ENCODE assay signal across 11 mouse cellular contexts in genomic region chr11:120134847-120135530, GRCm38 (mm10). TPM values are rescaled to one million over a fixed set of nuclear protein-coding genes. Genes with fewer than 3 reads are reported as not detected.
DNase-seq lines count a peak whose midpoint lies in the region; ATAC-seq lines count a peak whose summit lies in the region.
"Had no signal": no experiment of that assay in that cellular context is flagged by ENCODE, and none has a peak within 500 bp of the region (broad histone marks: within the 10 kb centered on the region; RNA-seq: fewer than 3 reads in every experiment).

No protein-coding gene starts in this region.

- peak; percentile 97 for DNase-seq in heart, adult 11 months
- no peak for DNase-seq in heart, adult 8-10 months (ENCODE audit: low spot score)
- DNase-seq in 416B (ENCODE audit: low read depth), result peak; percentile 57
- DNase-seq in heart, embryonic 10.5 days (ENCODE audit: low spot score), result no peak
- no peak for DNase-seq in frontal cortex, postnatal 36 days (ENCODE audit: low spot score in 2 of 2)
- no peak for DNase-seq in left cerebral cortex, adult 18-20 months (ENCODE audit: low spot score in 2 of 2)
- DNase-seq: lung, postnatal 10 days; thymus, postnatal 25 days had no signal

- no peak overlapping the region for H3K4me2 ChIP-seq in intestine, embryonic 15.5 days (replicated peaks)
- H3K4me2 ChIP-seq: midbrain, embryonic 12.5 days had no signal

- no peaks in the 10 kb centered on the region for H3K27me3 ChIP-seq in heart, embryonic 10.5 days (ENCODE audit: insufficient read depth, poor library complexity, severe bottlenecking)
- no peaks in the 10 kb centered on the region for H3K27me3 ChIP-seq in intestine, embryonic 15.5 days (replicated peaks)
- H3K27me3 ChIP-seq: midbrain, embryonic 12.5 days had no signal

- H3K9me3 ChIP-seq in heart, embryonic 10.5 days, result no peaks in the 10 kb centered on the region
- no peaks in the 10 kb centered on the region for H3K9me3 ChIP-seq in intestine, embryonic 15.5 days
- H3K9me3 ChIP-seq: midbrain, embryonic 12.5 days had no signal

- peaks cover 60% of the 10 kb centered on the region for H3K36me3 ChIP-seq in heart, embryonic 10.5 days
- H3K36me3 ChIP-seq in intestine, embryonic 15.5 days, result peaks cover 8% of the 10 kb centered on the region

- 58% methylated on average over 9 of the region's 9 CpGs for WGBS in heart, embryonic 10.5 days
- WGBS in intestine, embryonic 15.5 days, result 87% methylated on average over 9 of the region's 9 CpGs

- H3K9ac ChIP-seq in intestine, embryonic 15.5 days, result no peak overlapping the region
- H3K9ac ChIP-seq: midbrain, embryonic 12.5 days had no signal

- H3K4me3 ChIP-seq in heart, embryonic 10.5 days, result 0 out of 2 replicates have a peak overlapping the region, but pooled peaks have one; percentile 20
- H3K4me3 ChIP-seq in intestine, embryonic 15.5 days (replicated peaks), result no peak overlapping the region
- H3K4me3 ChIP-seq: midbrain, embryonic 12.5 days had no signal

- H3K27ac ChIP-seq in heart, embryonic 10.5 days, result peak overlapping the region; percentile 87
- H3K27ac ChIP-seq in intestine, embryonic 15.5 days, result no peak overlapping the region
- H3K27ac ChIP-seq: midbrain, embryonic 12.5 days had no signal

- peaks cover 57% of the 10 kb centered on the region for H3K4me1 ChIP-seq in heart, embryonic 10.5 days
- peaks cover 32% of the 10 kb centered on the region for H3K4me1 ChIP-seq in intestine, embryonic 15.5 days (replicated peaks)

- ATAC-seq in intestine, embryonic 15.5 days, result 0 out of 2 replicates have a peak, but pooled peaks have one; percentile 10
- ATAC-seq in inflammation-experienced regulatory T-cells, adult 6 months, result no peak

RNA-seq across cellular contexts. Expression of gene Slc38a10, which starts 16.2 kb away (rescaled TPM):
- 100 to 1,000 TPM in 1 of 4 experiments, 10 to 100 TPM in 3; 88.9 to 104 (median 91.6) TPM for total RNA-seq in heart, adult 8-10 months (2022)
- polyA plus RNA-seq in heart, embryonic 10.5 days (2016; fragmentation: Nextera tagmentation; extraction: Ambion mirVana), result 99.0 and 123 TPM in 2 replicates
- 81.8 and 88.2 TPM in 2 replicates for polyA plus RNA-seq in intestine, embryonic 15.5 days (2015; fragmentation: Nextera tagmentation; extraction: Ambion mirVana)
- 10 to 100 TPM; 39.7 to 62.8 (median 44.1) TPM for polyA plus RNA-seq in inflammation-experienced regulatory T-cells, adult 6 months (2017; shearing (Covaris generic))
- 10 to 100 TPM; 82.6 to 83.9 TPM for total RNA-seq in left cerebral cortex, adult 18-20 months (2021)

RNA-seq across cellular contexts. Expression of gene Ndufaf8, which starts 36.3 kb away (rescaled TPM):
- 100 to 1,000 TPM in 1 of 4 experiments, 10 to 100 TPM in 3; 68.5 to 103 (median 82.8) TPM for total RNA-seq in heart, adult 8-10 months (2022)
- 92.2 and 106 TPM in 2 replicates for polyA plus RNA-seq in heart, embryonic 10.5 days (2016; fragmentation: Nextera tagmentation; extraction: Ambion mirVana)
- polyA plus RNA-seq in intestine, embryonic 15.5 days (2015; fragmentation: Nextera tagmentation; extraction: Ambion mirVana), result 90.8 and 109 TPM in 2 replicates
- 10 to 100 TPM; 88.3 to 98.3 (median 92.6) TPM for polyA plus RNA-seq in inflammation-experienced regulatory T-cells, adult 6 months (2017; shearing (Covaris generic))
- total RNA-seq in left cerebral cortex, adult 18-20 months (2021), result 10 to 100 TPM; 41.5 to 43.4 TPM

RNA-seq across cellular contexts. Expression of gene Tepsin, which starts 36.5 kb away (rescaled TPM):
- 1 to 10 TPM; 4.8 to 7.0 (median 6.9) TPM for total RNA-seq in heart, adult 8-10 months (2022)
- polyA plus RNA-seq in heart, embryonic 10.5 days (2016; fragmentation: Nextera tagmentation; extraction: Ambion mirVana), result 21.2 and 23.2 TPM in 2 replicates
- 15.4 and 17.7 TPM in 2 replicates for polyA plus RNA-seq in intestine, embryonic 15.5 days (2015; fragmentation: Nextera tagmentation; extraction: Ambion mirVana)
- 10 to 100 TPM in 1 of 3 experiments, 1 to 10 TPM in 2; 8.1 to 12.5 (median 9.3) TPM for polyA plus RNA-seq in inflammation-experienced regulatory T-cells, adult 6 months (2017; shearing (Covaris generic))
- total RNA-seq in left cerebral cortex, adult 18-20 months (2021), result 10 to 100 TPM; 14.8 TPM

RNA-seq across cellular contexts. Expression of gene Cep131, which starts 48.4 kb away (rescaled TPM):
- 10 to 100 TPM in 3 of 4 experiments, 1 to 10 TPM in 1; 8.9 to 16.0 (median 11.7) TPM for total RNA-seq in heart, adult 8-10 months (2022)
- 21.1 and 29.0 TPM in 2 replicates for polyA plus RNA-seq in heart, embryonic 10.5 days (2016; fragmentation: Nextera tagmentation; extraction: Ambion mirVana)
- polyA plus RNA-seq in intestine, embryonic 15.5 days (2015; fragmentation: Nextera tagmentation; extraction: Ambion mirVana), result 14.2 and 19.7 TPM in 2 replicates
- polyA plus RNA-seq in inflammation-experienced regulatory T-cells, adult 6 months (2017; shearing (Covaris generic)), result under 1 TPM; 0.28 to 0.48 (median 0.29) TPM
- 10 to 100 TPM; 20.6 to 31.9 TPM for total RNA-seq in left cerebral cortex, adult 18-20 months (2021)

Comparison
In these comparisons a context has a peak if more than half of its experiments do, and no peak if none do; other contexts are left out.
1. DNase-seq: peak in heart, adult 11 months (single experiment) and 416B (single experiment); none in heart, adult 8-10 months (single experiment), heart, embryonic 10.5 days (single experiment), frontal cortex, postnatal 36 days (0 of 2) and left cerebral cortex, adult 18-20 months (0 of 2).